Mouse (Mus musculus): Measurements from ENCODE around the gene P3h1. TPM values are rescaled to one million over a fixed set of nuclear protein-coding genes. Genes with fewer than 3 reads are reported as not detected.

Gene P3h1
- polyA plus RNA-seq, 1 experiment from 2014 or later, result 5.8 TPM

Other genes starting within 250 kb of the P3h1 start
- 5.5 to 14.5 TPM (median 7.5 TPM) in 3 replicates for gene Slc2a1, start 124.2 kb upstream of the P3h1 start, polyA plus RNA-seq (2018)
- gene Zfp691, start 58.7 kb upstream of the P3h1 start, polyA plus RNA-seq (2018), result 1.2 to 2.2 TPM (median 1.6 TPM) in 3 replicates
- gene Ermap, start 42.9 kb upstream of the P3h1 start, polyA plus RNA-seq (2018), result not detected in 3 replicates
- gene Svbp, start 37.6 kb upstream of the P3h1 start, polyA plus RNA-seq (2018), result 6.9 to 28.4 TPM (median 27.3 TPM) in 3 replicates
- not detected in 3 replicates for gene Tmem269, start 14.7 kb upstream of the P3h1 start, polyA plus RNA-seq (2018)
- gene AU022252, start 203 bp upstream of the P3h1 start, polyA plus RNA-seq (2018), result 3.0 to 4.3 TPM (median 3.1 TPM) in 3 replicates
- gene Cldn19, start 22.5 kb downstream of the P3h1 start, polyA plus RNA-seq (2018), result not detected in 3 replicates
- gene Ybx1, start 61.7 kb downstream of the P3h1 start, polyA plus RNA-seq (2018), result 671 to 1,591 TPM (median 793 TPM) in 3 replicates
- 19.8 to 39.9 TPM (median 33.9 TPM) in 3 replicates for gene Ppih, start 87.6 kb downstream of the P3h1 start, polyA plus RNA-seq (2018)
- gene Ccdc30, start 182.6 kb downstream of the P3h1 start, polyA plus RNA-seq (2018), result not detected in 3 replicates
- 8.4 to 12.4 TPM (median 9.1 TPM) in 3 replicates for gene Ppcs, start 189.5 kb downstream of the P3h1 start, polyA plus RNA-seq (2018)
- gene Zmynd12, start 189.9 kb downstream of the P3h1 start, polyA plus RNA-seq (2018), result not detected in 3 replicates

All from macrophage (primary cell).